Mouse (Mus musculus) ES-Bruce4 (cell line): Measurements from ENCODE around the gene Stxbp2.

Experiments used
- EP300 ChIP-seq: IDR thresholded peaks from 2 replicates; pipeline ENCODE4 v1.6.1; 2011; ENCODE audit warnings: low read depth, low read length; ENCODE audit not compliant: insufficient read depth
- POLR2A ChIP-seq: IDR thresholded peaks from one replicate; pipeline ENCODE4 v1.8.1; 2011; ENCODE audit warnings: low read length; ENCODE audit not compliant: insufficient read depth

- TF ChIP-seq EP300 = no peak
- TF ChIP-seq POLR2A = peak; percentile 76
Measured at GRCm38 (mm10) chr8:3598054-3598453, 32.7 kb upstream of the Stxbp2 start.
